Mouse (Mus musculus): ENCODE data around the gene Kcnh2.
A peak's percentile ranks its signal among the peaks of the same experiment; 100 is the strongest.

The Kcnh2 gene

GRCm38 (mm10) chr5:24346313-24346712 is 5.1 kb downstream of the Kcnh2 start:
- DNase-seq (ENCODE audit: low read depth): no peak

GRCm38 (mm10) chr5:24344477-24345051 is 6.8 kb downstream of the Kcnh2 start:
- no peak for DNase-seq (ENCODE audit: low read depth)

GRCm38 (mm10) chr5:24343977-24344436 is 7.4 kb downstream of the Kcnh2 start:
- DNase-seq (ENCODE audit: low read depth): no peak

GRCm38 (mm10) chr5:24343379-24343778 is 8.0 kb downstream of the Kcnh2 start:
- no peak for DNase-seq (ENCODE audit: low read depth)

GRCm38 (mm10) chr5:24342966-24343365 is 8.4 kb downstream of the Kcnh2 start:
- no peak for DNase-seq (ENCODE audit: low read depth)

GRCm38 (mm10) chr5:24342205-24342963 is 9.0 kb downstream of the Kcnh2 start:
- DNase-seq (ENCODE audit: low read depth): no peak

GRCm38 (mm10) chr5:24337821-24338220 is 13.6 kb downstream of the Kcnh2 start:
- DNase-seq (ENCODE audit: low read depth): peak; percentile 55

- peak; percentile 42 for DNase-seq (ENCODE audit: low read depth)
These were observed 14.0 kb downstream of the Kcnh2 start for GRCm38 (mm10) chr5:24337366-24337765.

- peak; percentile 45 for DNase-seq (ENCODE audit: low read depth)
These were observed 15.4 kb downstream of the Kcnh2 start for GRCm38 (mm10) chr5:24335888-24336511.

GRCm38 (mm10) chr5:24334749-24335148 is 16.7 kb downstream of the Kcnh2 start:
- DNase-seq (ENCODE audit: low read depth): no peak

- DNase-seq (ENCODE audit: low read depth): peak; percentile 47
These were observed 19.0 kb downstream of the Kcnh2 start for GRCm38 (mm10) chr5:24332401-24332800.

GRCm38 (mm10) chr5:24329965-24330298 is 21.5 kb downstream of the Kcnh2 start:
- no peak for DNase-seq (ENCODE audit: low read depth)

GRCm38 (mm10) chr5:24329212-24329964 is 22.0 kb downstream of the Kcnh2 start:
- peak; percentile 11 for DNase-seq (ENCODE audit: low read depth)

- no peak for DNase-seq (ENCODE audit: low read depth)
These were observed 22.6 kb downstream of the Kcnh2 start for GRCm38 (mm10) chr5:24328813-24329211.

GRCm38 (mm10) chr5:24326842-24327417 is 24.5 kb downstream of the Kcnh2 start:
- DNase-seq (ENCODE audit: low read depth): peak; percentile 42

- no peak for DNase-seq (ENCODE audit: low read depth)
These were observed 25.1 kb downstream of the Kcnh2 start for GRCm38 (mm10) chr5:24326166-24326841.

GRCm38 (mm10) chr5:24325251-24325650 is 26.2 kb downstream of the Kcnh2 start:
- DNase-seq (ENCODE audit: low read depth): no peak

GRCm38 (mm10) chr5:24321711-24322682 is 29.4 kb downstream of the Kcnh2 start:
- DNase-seq (ENCODE audit: low read depth): no peak

- no peak for DNase-seq (ENCODE audit: low read depth)
These were observed 30.5 kb downstream of the Kcnh2 start for GRCm38 (mm10) chr5:24320894-24321293.

- peak; percentile 63 for DNase-seq (ENCODE audit: low read depth)
These were observed 31.0 kb downstream of the Kcnh2 start for GRCm38 (mm10) chr5:24320467-24320813.
